Mouse (Mus musculus) stomach, postnatal 0 days (tissue): Measurements from ENCODE around the gene Siah2.

Experiments
- CTCF ChIP-seq: IDR thresholded peaks from 2 replicates; pipeline ENCODE4 v1.5.1; 2016; ENCODE audit warnings: antibody characterized with exemption, low read depth, mild to moderate bottlenecking, moderate library complexity
- EP300 ChIP-seq: optimal IDR thresholded peaks from 2 replicates; pipeline ENCODE3; 2016; ENCODE audit warnings: antibody characterized with exemption

DNA sequence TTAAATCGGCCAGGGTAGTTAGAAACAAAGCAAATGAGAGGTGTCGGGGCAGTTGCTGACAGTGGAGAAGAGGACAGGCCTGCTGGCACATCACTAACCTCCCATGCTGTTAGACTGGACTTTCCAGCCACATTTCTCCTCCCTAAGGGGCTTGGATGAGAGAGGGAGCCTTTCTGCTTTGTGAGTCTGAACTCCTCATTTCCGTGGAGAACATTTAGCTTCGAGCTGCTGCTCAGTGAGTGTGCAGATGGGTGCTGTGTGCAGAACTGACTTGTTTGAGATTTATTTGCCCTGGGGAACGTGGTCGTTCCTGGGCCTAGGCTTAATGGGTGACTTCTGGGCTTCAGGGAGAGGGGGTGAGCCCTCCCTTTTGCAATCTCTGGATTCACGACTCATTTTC, 3.3 kb upstream of the Siah2 start:
- TF ChIP-seq EP300 (no peak), CTCF (no peak)
